Mouse (Mus musculus): ENCODE data around the gene Smad3. TPM values are rescaled to one million over a fixed set of nuclear protein-coding genes. Genes with fewer than 3 reads are reported as not detected.

Gene Smad3
- polyA plus RNA-seq, 1 experiment: 6.3 TPM

GRCm38 (mm10) chr9:63787086-63787485 lies 29.3 kb upstream of the Smad3 start:
- H3K4me3 ChIP-seq (ENCODE audit: insufficient read depth, poor library complexity, severe bottlenecking): no peak overlapping the region
- no peaks in the 10 kb centered on the region for H3K36me3 ChIP-seq (ENCODE audit: control insufficient read depth, insufficient read depth)
- TF ChIP-seq CEBPB (IDR thresholded peaks at IDR 0.05; ENCODE audit: low read depth): no peak
- no peak for TF ChIP-seq CTCF (IDR thresholded peaks at IDR 0.05; ENCODE audit: control insufficient read depth, insufficient read depth, insufficient read length)
- no peak for TF ChIP-seq USF1 (IDR thresholded peaks at IDR 0.05; ENCODE audit: low read depth)
- no peak for TF ChIP-seq MYOD1 (IDR thresholded peaks at IDR 0.05; ENCODE audit: control insufficient read depth, insufficient read length, low read depth)
- no peak for TF ChIP-seq MAX (IDR thresholded peaks at IDR 0.05)
- TF ChIP-seq MYOG (IDR thresholded peaks at IDR 0.05; ENCODE audit: control insufficient read depth, extremely low read depth, insufficient read length): no peak
- TF ChIP-seq FOSL1 (IDR thresholded peaks at IDR 0.05; ENCODE audit: insufficient read depth, low read length, poor library complexity, severe bottlenecking): no peak
- no peaks in the 10 kb centered on the region for H3K79me3 ChIP-seq (ENCODE audit: low read depth)
- no peak overlapping the region for H3ac ChIP-seq (ENCODE audit: control insufficient read depth, insufficient read length, low read depth)
- H3K79me2 ChIP-seq (ENCODE audit: control insufficient read depth, insufficient read depth): no peaks in the 10 kb centered on the region
- no peaks in the 10 kb centered on the region for H3K27me3 ChIP-seq (ENCODE audit: control insufficient read depth, insufficient read depth, insufficient read length)

GRCm38 (mm10) chr9:63786026-63786670 lies 28.4 kb upstream of the Smad3 start:
- Histone ChIP-seq H3K79me3 (ENCODE audit: low read depth) (no peaks in the 10 kb centered on the region), H3ac (ENCODE audit: control insufficient read depth, insufficient read length, low read depth) (no peak overlapping the region), H3K4me3 (ENCODE audit: insufficient read depth, poor library complexity, severe bottlenecking) (no peak overlapping the region), H3K36me3 (ENCODE audit: control insufficient read depth, insufficient read depth) (no peaks in the 10 kb centered on the region), H3K27me3 (ENCODE audit: control insufficient read depth, insufficient read depth, insufficient read length) (no peaks in the 10 kb centered on the region), H3K79me2 (ENCODE audit: control insufficient read depth, insufficient read depth) (no peaks in the 10 kb centered on the region)
- TF ChIP-seq USF1 (IDR thresholded peaks at IDR 0.05; ENCODE audit: low read depth) (no peak), CTCF (IDR thresholded peaks at IDR 0.05; ENCODE audit: control insufficient read depth, insufficient read depth, insufficient read length) (no peak), FOSL1 (IDR thresholded peaks at IDR 0.05; ENCODE audit: insufficient read depth, low read length, poor library complexity, severe bottlenecking) (no peak), MYOG (IDR thresholded peaks at IDR 0.05; ENCODE audit: control insufficient read depth, extremely low read depth, insufficient read length) (no peak), CEBPB (IDR thresholded peaks at IDR 0.05; ENCODE audit: low read depth) (no peak), MYOD1 (IDR thresholded peaks at IDR 0.05; ENCODE audit: control insufficient read depth, insufficient read length, low read depth) (no peak)

- TF ChIP-seq MYOD1 (IDR thresholded peaks at IDR 0.05; ENCODE audit: control insufficient read depth, insufficient read length, low read depth): no peak
- no peak for TF ChIP-seq MYOG (IDR thresholded peaks at IDR 0.05; ENCODE audit: control insufficient read depth, extremely low read depth, insufficient read length)
- no peak for TF ChIP-seq FOSL1 (IDR thresholded peaks at IDR 0.05; ENCODE audit: insufficient read depth, low read length, poor library complexity, severe bottlenecking)
- TF ChIP-seq CEBPB (IDR thresholded peaks at IDR 0.05; ENCODE audit: low read depth): no peak
- TF ChIP-seq CTCF (IDR thresholded peaks at IDR 0.05; ENCODE audit: control insufficient read depth, insufficient read depth, insufficient read length): no peak
- no peak for TF ChIP-seq MAX (IDR thresholded peaks at IDR 0.05)
- TF ChIP-seq USF1 (IDR thresholded peaks at IDR 0.05; ENCODE audit: low read depth): no peak
- Histone ChIP-seq H3K79me2 (ENCODE audit: control insufficient read depth, insufficient read depth) (no peaks in the 10 kb centered on the region), H3K27me3 (ENCODE audit: control insufficient read depth, insufficient read depth, insufficient read length) (no peaks in the 10 kb centered on the region), H3ac (ENCODE audit: control insufficient read depth, insufficient read length, low read depth) (no peak overlapping the region), H3K36me3 (ENCODE audit: control insufficient read depth, insufficient read depth) (no peaks in the 10 kb centered on the region), H3K79me3 (ENCODE audit: low read depth) (no peaks in the 10 kb centered on the region), H3K4me3 (ENCODE audit: insufficient read depth, poor library complexity, severe bottlenecking) (no peak overlapping the region)
These were observed 27.7 kb upstream of the Smad3 start for GRCm38 (mm10) chr9:63785492-63785891.

GRCm38 (mm10) chr9:63784597-63784996 lies 26.8 kb upstream of the Smad3 start:
- H3K36me3 ChIP-seq (ENCODE audit: control insufficient read depth, insufficient read depth): no peaks in the 10 kb centered on the region

GRCm38 (mm10) chr9:63782744-63783143 lies 24.9 kb upstream of the Smad3 start:
- Histone ChIP-seq H3K79me3 (ENCODE audit: low read depth) (no peaks in the 10 kb centered on the region), H3K79me2 (ENCODE audit: control insufficient read depth, insufficient read depth) (no peaks in the 10 kb centered on the region), H3K36me3 (ENCODE audit: control insufficient read depth, insufficient read depth) (no peaks in the 10 kb centered on the region), H3K27me3 (ENCODE audit: control insufficient read depth, insufficient read depth, insufficient read length) (no peaks in the 10 kb centered on the region), H3ac (ENCODE audit: control insufficient read depth, insufficient read length, low read depth) (no peak overlapping the region), H3K4me3 (ENCODE audit: insufficient read depth, poor library complexity, severe bottlenecking) (no peak overlapping the region)
- TF ChIP-seq USF1 (IDR thresholded peaks at IDR 0.05; ENCODE audit: low read depth) (no peak), MYOG (IDR thresholded peaks at IDR 0.05; ENCODE audit: control insufficient read depth, extremely low read depth, insufficient read length) (no peak), MYOD1 (IDR thresholded peaks at IDR 0.05; ENCODE audit: control insufficient read depth, insufficient read length, low read depth) (no peak), MAX (IDR thresholded peaks at IDR 0.05) (no peak)

More at GRCm38 (mm10) chr9:63784597-63784996, 26.8 kb upstream of the Smad3 start:
- TF ChIP-seq USF1 (IDR thresholded peaks at IDR 0.05; ENCODE audit: low read depth): no peak
- TF ChIP-seq MYOG (IDR thresholded peaks at IDR 0.05; ENCODE audit: control insufficient read depth, extremely low read depth, insufficient read length): no peak
- TF ChIP-seq MYOD1 (IDR thresholded peaks at IDR 0.05; ENCODE audit: control insufficient read depth, insufficient read length, low read depth): no peak
- TF ChIP-seq CTCF (IDR thresholded peaks at IDR 0.05; ENCODE audit: control insufficient read depth, insufficient read depth, insufficient read length): no peak
- no peak for TF ChIP-seq FOSL1 (IDR thresholded peaks at IDR 0.05; ENCODE audit: insufficient read depth, low read length, poor library complexity, severe bottlenecking)
- no peak for TF ChIP-seq CEBPB (IDR thresholded peaks at IDR 0.05; ENCODE audit: low read depth)
- no peak for TF ChIP-seq MAX (IDR thresholded peaks at IDR 0.05)
- H3ac ChIP-seq (ENCODE audit: control insufficient read depth, insufficient read length, low read depth): no peak overlapping the region
- no peaks in the 10 kb centered on the region for H3K27me3 ChIP-seq (ENCODE audit: control insufficient read depth, insufficient read depth, insufficient read length)
- H3K4me3 ChIP-seq (ENCODE audit: insufficient read depth, poor library complexity, severe bottlenecking): no peak overlapping the region
- no peaks in the 10 kb centered on the region for H3K79me3 ChIP-seq (ENCODE audit: low read depth)
- no peaks in the 10 kb centered on the region for H3K79me2 ChIP-seq (ENCODE audit: control insufficient read depth, insufficient read depth)
